Mouse (Mus musculus) adrenal gland, postnatal 14 days (tissue): ENCODE data around the gene Tomm70a. TPM values are rescaled to one million over a fixed set of nuclear protein-coding genes. Genes with fewer than 3 reads are reported as not detected.
A peak's percentile ranks its signal among the peaks of the same experiment; 100 is the strongest.
"Not testable (repeated sequence)": the region's sequence is repeated elsewhere in the genome, so short reads cannot be mapped to it uniquely, and the experiment has no call there.

Experiments used
- DNase-seq: peaks from one replicate; pipeline ENCODE4 v3.0.0; 2021; ENCODE audit warnings: mixed read lengths
- total RNA-seq: library from RNA; stranded (reverse); gene quantifications from 2 replicates; pipeline ENCODE4 v1.2.3, GENCODE M21; 2021

The Tomm70a gene
- total RNA-seq, 1 experiment from 2014 or later: 61.4 TPM

GRCm38 (mm10) chr16:57144741-57145140 is 23.2 kb downstream of the Tomm70a start:
- DNase-seq: peak; percentile 66

DNA sequence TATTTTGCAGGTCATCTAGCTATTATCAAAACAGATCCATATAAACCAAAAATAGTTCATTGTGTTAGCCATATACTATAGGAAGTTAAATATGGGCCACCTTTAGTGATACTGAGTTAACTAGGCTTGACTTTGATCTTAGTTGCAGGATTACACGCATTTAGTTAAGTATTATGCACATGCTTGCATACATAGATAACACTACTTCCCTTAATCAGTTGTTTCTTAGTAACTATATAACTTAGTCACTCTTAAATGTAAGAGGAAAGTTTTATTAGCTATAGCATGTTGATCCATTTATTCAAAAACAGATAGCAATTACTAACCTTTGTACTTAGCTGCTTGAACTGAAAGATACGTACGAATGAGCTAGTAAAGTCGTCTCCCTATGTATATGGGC is 29.9 kb downstream of the Tomm70a start:
- no peak for DNase-seq

DNA sequence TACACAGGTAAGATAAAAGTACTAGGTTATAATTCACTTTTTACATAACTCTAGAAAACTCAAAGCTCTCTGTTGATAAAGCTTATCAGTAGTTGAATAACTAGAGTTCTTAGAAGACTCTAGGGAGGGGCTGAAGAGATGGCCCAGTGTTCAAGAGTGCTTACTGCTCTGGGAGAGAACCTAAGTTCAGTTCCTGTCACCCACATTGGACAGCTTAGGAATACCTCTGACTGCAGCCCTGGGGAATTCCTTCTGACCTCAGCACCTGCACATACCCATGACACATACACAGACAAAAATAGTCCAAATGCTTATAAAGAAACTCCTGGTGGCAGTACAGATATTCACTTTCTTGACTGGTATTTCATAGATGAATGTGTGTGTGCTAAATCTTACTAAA is 34.4 kb downstream of the Tomm70a start:
- no peak for DNase-seq

DNA sequence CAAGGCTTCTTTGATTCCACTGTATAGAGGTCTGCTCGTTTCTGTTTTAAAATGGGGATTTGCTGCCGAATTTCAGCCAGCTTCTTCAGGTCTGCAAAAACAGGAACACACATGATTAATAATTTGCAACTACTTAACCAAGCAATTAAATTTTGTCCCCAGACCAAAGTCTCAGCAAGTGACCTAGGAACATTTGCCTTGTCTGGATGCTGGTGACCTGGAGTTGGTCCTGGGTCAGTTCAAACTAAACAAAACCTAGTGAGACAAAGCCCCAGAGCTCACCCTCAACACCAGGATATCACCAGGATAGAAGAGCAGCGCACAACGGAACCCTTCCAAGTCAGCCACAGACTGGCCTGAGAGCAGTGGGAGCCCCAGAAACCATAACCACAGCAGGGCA is 35.6 kb downstream of the Tomm70a start:
- DNase-seq: no peak

DNA sequence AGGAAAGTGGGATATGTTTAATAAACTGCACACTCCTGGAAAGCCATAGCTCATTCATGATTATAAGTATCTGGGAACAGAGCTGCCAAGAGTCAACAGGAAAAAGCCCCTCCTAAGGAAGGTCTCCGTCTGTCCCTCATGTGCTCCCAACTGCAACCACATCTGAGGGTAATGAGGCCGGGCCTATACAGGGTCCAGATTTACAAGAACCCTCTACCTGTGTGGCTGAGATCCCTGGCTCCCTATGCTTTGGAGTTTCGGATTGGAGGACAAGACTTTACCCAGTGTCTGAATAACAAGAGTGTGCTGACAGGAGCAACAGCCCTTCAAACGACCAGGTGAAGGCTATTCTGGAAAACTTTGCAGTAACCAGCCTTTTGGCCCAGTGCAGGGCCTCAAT is 36.2 kb downstream of the Tomm70a start:
- no peak for DNase-seq

GRCm38 (mm10) chr16:57159835-57160234 is 38.3 kb downstream of the Tomm70a start:
- no peak for DNase-seq

DNA sequence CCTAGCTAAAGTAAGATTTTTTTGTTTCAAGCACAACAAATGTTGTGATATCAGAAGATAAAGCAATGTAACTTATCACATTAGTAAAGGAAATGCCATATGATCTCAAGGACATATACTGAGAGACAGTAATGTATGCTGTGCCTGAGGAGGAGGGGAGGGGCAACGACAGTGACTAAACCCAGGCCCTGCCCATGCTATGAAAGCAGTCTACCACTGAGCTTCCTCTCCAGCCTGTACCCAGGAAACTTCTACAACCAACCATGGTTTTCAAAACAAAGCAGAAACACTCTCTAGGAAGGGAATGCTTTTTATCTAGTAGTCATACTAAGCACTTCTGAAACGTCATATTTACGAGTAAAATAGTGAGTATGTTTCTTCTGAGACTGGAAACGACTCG is 41.3 kb downstream of the Tomm70a start:
- DNase-seq: no peak

DNA sequence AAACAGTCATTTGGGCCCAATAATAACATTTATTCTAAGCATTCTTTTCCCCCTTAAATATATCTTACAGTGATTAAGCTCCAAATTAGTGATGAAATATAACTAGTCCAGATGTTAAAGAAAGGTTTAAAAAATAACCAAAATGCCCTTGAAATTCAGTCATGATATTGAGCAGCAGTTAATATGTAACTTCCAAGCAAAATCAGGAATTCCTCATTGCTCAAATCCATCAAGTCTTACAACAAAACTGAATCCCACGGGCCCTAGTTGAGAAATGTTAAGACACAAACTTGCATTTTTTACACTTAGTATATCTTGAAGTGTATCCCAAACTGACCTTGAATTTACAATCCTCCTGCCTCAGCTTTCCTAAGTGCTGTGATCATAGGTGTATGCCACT is 42.2 kb downstream of the Tomm70a start:
- DNase-seq: no peak

- DNase-seq: no peak
Observed at GRCm38 (mm10) chr16:57165157-57165556, 43.7 kb downstream of the Tomm70a start.

DNA sequence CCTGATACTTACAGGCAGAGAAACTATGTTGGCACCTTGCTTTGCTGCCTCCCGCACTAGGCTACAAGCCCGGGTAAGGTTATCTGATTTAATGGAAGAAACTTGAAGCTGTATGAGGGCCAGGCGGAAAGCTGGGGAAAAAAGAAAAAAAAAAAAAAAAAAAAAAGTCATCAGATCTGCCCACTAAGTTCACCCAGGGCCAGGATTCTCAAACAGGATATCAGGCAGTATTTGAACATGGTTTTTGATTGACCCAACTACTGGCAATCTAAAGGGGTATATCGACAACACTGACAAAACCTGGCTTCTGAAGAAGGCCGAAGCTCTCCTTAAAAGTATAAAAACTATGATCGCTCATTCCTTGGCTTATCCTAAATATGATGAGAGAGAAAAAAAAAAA is 44.6 kb downstream of the Tomm70a start:
- no peak for DNase-seq

DNA sequence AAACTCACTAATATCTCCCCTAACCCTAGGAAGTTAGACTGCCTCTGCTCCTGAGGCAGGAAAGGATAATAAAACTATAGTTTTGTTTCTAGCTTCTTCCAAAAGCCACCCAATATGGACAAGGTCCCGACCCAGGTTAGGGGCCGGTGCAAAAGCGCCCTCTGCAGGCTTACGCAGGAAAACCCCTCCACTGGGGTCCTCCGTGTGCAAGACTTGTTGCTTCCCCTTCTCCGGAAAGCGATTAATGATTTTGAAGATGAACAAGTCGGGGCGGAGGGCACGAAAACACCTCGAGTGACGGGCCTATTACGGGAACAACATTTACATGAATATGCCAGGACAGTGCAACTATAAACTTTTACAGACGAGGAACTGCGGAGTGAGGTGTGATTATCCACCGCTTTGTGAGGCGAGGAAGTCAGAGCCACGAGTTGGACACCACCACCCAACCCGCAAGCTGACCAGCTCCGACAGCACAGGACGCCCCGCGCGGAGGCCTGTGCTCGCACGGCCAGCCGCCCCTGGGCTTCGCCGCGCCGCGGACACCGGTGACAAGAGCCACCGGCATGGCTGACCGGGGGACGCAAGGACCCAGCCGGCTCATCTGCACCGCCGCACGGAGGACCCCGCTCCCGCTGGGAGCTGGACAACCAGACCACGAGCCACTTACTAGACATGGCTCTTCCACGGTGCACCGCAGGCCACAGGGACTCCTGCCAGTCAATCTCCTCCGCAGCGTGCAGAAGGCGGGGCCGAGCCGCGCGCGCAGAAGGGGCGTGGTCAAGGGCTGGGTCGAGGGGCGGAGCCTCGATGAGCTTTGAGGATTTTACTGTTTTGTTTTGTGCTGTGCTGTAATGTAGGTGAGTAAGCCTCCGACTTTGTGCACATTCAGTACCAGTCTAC is 45.4 kb downstream of the Tomm70a start, which contains the start of gene Nit2:
Gene Nit2, minus strand, starts transcription at position 731 of the 903 bp plus-strand sequence.
- peak; percentile 98 for DNase-seq

DNA sequence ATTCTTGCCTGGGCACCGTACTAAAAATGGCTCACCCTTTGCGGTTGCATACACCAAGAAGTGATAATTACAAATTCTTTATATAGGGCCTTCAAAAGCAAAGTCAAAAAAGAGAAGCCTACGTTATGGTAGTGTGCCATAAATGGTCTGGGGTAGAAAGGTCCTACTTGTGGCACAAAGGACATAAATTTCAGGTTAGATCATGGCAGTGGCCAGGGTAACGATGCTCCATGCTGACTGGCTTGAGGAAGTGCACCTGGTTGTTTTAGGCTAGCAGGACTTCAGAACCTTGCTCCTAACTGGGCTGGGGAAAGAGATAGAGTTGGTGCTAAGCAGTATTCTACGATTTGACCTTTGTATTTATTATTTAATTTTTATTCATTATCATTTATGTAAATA is 46.0 kb downstream of the Tomm70a start:
- DNase-seq: no peak

GRCm38 (mm10) chr16:57168236-57168635 is 46.7 kb downstream of the Tomm70a start:
- DNase-seq: no peak

GRCm38 (mm10) chr16:57171161-57171560 is 49.7 kb downstream of the Tomm70a start:
- no peak for DNase-seq

DNA sequence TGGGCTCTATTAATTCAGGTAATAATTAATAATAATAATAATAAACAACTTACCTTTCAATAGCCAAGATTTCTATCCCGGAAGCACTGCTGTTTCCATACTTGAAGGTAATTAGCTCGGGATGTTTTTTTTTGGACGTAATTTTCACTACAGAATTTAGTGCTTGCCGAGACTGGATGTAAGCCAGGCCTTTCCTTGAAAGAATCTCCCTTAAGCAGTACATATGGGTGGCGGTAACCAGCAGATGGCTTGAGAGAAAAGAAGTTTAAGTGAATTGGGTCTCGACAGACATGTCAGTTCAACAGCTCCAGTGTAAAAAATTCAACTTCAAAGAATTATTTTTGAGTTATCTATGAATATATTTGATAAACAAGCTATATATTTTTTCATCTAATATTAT is 50.1 kb downstream of the Tomm70a start:
- no peak for DNase-seq

- DNase-seq: not testable (repeated sequence)
Observed at GRCm38 (mm10) chr16:57174480-57174879, 53.0 kb downstream of the Tomm70a start.

DNA sequence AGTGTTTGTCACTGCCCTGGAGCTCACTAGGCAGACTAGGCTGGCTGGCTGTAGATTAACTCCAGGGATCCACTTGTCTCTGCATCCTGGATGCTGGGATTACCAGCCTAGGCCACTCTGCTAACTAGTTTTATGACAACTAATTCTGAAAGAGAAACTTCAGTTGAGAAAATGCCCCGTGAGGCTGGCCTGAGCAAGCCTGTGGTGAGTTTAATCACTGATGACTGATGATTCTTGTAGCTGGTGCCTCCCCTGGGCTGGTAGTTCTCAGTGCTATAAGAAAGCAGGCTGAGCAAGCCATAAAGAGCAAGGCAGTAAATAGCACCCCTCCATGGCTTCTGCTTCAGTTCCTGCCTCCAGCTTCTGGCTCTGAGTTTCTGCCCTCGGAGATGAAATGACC is 54.2 kb downstream of the Tomm70a start:
- no peak for DNase-seq

DNA sequence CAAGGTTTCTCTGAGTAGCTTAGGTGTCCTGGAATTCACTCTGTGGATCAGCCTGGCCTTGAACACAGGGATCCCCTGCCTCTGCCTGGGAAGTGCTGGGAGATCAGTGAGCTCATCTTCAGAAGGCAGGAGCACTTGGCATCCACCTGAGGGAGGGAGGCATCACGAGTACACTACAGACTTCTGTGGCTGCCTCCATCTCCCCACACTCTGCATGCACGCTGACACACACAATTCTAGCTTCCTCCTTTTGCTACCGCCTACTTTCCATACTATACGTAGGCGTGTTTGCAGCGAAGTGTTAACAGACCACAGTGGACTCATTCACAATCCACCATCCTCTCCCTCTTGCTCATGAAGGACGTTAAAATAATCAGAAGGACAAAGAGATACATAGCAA is 54.8 kb downstream of the Tomm70a start:
- DNase-seq: no peak

GRCm38 (mm10) chr16:57177254-57177653 is 55.8 kb downstream of the Tomm70a start:
- DNase-seq: peak; percentile 41

GRCm38 (mm10) chr16:57177664-57178063 is 56.2 kb downstream of the Tomm70a start:
- no peak for DNase-seq

DNA sequence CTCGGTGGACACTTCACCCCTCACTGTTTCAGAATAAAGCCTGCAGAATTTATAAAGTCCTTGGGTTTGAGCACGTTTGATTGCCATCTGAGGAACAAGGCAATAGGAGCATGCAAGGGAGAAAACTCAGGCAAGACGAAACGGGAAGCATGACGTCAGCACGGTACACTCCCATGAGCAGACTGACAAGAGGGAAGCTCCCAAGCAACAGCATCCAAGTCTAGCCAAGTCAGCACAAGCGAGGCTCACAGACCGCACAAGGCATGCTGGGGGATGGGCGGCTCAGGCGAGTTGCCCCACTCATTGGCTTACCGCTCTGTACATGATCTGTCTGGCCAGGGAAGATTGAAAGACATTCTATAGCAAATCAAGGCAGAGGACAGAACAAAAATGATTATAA is 59.7 kb downstream of the Tomm70a start:
- no peak for DNase-seq

DNA sequence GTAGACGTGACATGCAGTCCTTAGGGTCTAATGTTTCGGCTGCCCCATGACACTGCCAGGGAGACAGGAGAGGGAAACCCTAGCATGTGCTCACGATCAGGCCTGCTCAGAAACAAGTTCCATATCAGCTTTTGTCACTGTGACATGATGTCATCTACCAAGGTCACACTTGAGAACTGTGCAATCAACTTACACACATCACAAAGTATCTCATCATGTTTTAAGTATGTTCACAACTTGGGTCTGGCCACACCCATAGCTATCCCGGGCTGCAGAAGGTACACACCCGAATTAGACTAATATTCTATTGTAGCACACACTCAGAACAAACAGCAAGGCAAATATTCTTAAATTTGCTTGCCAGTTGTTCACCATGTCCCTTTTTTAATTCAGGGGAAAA is 60.5 kb downstream of the Tomm70a start:
- no peak for DNase-seq

GRCm38 (mm10) chr16:57186618-57187017 is 65.1 kb downstream of the Tomm70a start:
- no peak for DNase-seq

DNA sequence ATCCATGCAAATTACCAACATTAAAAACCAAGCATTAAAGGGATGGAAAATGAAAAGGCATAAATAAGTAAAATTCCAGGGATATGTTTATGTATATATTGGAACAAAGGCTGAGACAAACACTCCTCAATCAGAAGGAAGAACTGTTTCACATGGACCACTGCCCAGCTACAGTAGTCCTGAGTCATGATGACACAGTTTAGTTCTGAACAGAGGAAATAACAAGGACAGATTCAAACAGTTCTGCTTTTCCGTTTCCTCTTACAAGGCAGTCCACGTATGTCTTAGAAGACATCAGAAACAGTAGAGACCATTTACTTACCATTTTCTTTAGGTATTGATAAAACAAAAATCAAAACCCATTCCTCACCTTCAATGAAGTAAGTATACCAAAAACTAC is 68.0 kb downstream of the Tomm70a start:
- DNase-seq: no peak
